Mouse (Mus musculus): ENCODE measurements around the gene Pde4b. TPM values are rescaled to one million over a fixed set of nuclear protein-coding genes. Genes with fewer than 3 reads are reported as not detected.

Pde4b gene
- polyA plus RNA-seq, 1 experiment from 2014 or later: 7.0 TPM

- H3K4me1 ChIP-seq (replicated peaks; ENCODE audit: control insufficient read depth, insufficient read depth, low read length): no peaks in the 10 kb centered on the region
- ATAC-seq (ENCODE audit: low FRiP score) (no peak), DNase-seq (ENCODE audit: low spot score) (no peak)
- H3K9me3 ChIP-seq (ENCODE audit: control insufficient read depth, low read length): no peaks in the 10 kb centered on the region
- no peaks in the 10 kb centered on the region for H3K36me3 ChIP-seq (ENCODE audit: control insufficient read depth, insufficient read depth, low read length)
- no peak overlapping the region for H3K27ac ChIP-seq (ENCODE audit: low read depth, low read length)
- no peak overlapping the region for H3K4me2 ChIP-seq (replicated peaks; ENCODE audit: low read depth, low read length)
- no peak overlapping the region for H3K9ac ChIP-seq (ENCODE audit: low read depth, low read length)
- no peaks in the 10 kb centered on the region for H3K27me3 ChIP-seq (ENCODE audit: control insufficient read depth, insufficient read depth, low read length)
- 85% methylated on average over 7 of the region's 7 CpGs for WGBS
- H3K4me3 ChIP-seq (ENCODE audit: low read depth, low read length): no peak overlapping the region
Observed at GRCm38 (mm10) chr4:102478860-102479259, 391.5 kb downstream of the Pde4b start.

GRCm38 (mm10) chr4:102480830-102481484, 393.6 kb downstream of the Pde4b start:
- DNase-seq (ENCODE audit: low spot score) (peak; percentile 52), ATAC-seq (ENCODE audit: low FRiP score) (no peak)
- Histone ChIP-seq H3K36me3 (ENCODE audit: control insufficient read depth, insufficient read depth, low read length) (no peaks in the 10 kb centered on the region), H3K9me3 (ENCODE audit: control insufficient read depth, low read length) (no peaks in the 10 kb centered on the region), H3K9ac (ENCODE audit: low read depth, low read length) (no peak overlapping the region), H3K4me3 (ENCODE audit: low read depth, low read length) (no peak overlapping the region), H3K27me3 (ENCODE audit: control insufficient read depth, insufficient read depth, low read length) (no peaks in the 10 kb centered on the region), H3K27ac (ENCODE audit: low read depth, low read length) (no peak overlapping the region), H3K4me1 (replicated peaks; ENCODE audit: control insufficient read depth, insufficient read depth, low read length) (no peaks in the 10 kb centered on the region), H3K4me2 (replicated peaks; ENCODE audit: low read depth, low read length) (no peak overlapping the region)
- 68% methylated on average over 6 of the region's 6 CpGs for WGBS

DNA sequence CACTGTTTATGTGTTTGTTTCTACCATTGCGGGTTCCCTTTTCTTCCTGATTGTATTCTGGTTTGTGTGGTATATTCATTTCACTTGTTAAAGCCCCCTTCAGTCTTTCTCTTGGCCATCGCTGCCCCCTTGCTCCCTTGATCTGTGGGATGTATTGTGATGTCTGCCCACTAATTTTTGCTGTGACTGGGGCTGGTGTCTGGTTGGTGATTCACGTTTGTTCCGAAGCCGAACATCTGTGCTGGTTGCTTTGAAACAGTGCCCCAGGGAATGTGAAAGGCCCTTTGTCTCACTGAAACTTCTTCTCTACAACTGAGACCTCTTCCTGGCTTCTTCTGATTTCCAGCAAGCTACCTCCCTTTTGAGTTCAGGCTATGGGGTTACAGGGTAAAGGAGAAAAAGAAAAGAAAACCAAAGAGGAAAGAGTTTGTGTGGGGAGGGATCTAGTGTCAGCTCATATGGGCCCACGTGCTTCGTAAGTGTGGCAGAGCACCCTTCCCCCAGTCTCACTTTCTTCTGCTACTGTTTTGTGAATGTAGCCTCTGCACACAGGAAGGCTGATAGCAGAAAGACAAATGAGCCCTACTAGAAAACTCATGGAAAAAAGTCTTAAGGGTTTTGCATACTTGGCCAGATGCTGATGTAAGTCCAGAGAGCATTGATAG, 396.1 kb downstream of the Pde4b start:
- Histone ChIP-seq H3K36me3 (ENCODE audit: control insufficient read depth, insufficient read depth, low read length) (no peaks in the 10 kb centered on the region), H3K9ac (ENCODE audit: low read depth, low read length) (no peak overlapping the region), H3K27ac (ENCODE audit: low read depth, low read length) (no peak overlapping the region), H3K4me2 (replicated peaks; ENCODE audit: low read depth, low read length) (no peak overlapping the region), H3K4me3 (ENCODE audit: low read depth, low read length) (no peak overlapping the region), H3K4me1 (replicated peaks; ENCODE audit: control insufficient read depth, insufficient read depth, low read length) (no peaks in the 10 kb centered on the region), H3K27me3 (ENCODE audit: control insufficient read depth, insufficient read depth, low read length) (no peaks in the 10 kb centered on the region), H3K9me3 (ENCODE audit: control insufficient read depth, low read length) (no peaks in the 10 kb centered on the region)
- DNase-seq (ENCODE audit: low spot score) (no peak), ATAC-seq (ENCODE audit: low FRiP score) (no peak)
- WGBS: 30% methylated on average over 7 of the region's 7 CpGs

- DNase-seq (ENCODE audit: low spot score) (no peak), ATAC-seq (ENCODE audit: low FRiP score) (no peak)
- H3K4me1 ChIP-seq (replicated peaks; ENCODE audit: control insufficient read depth, insufficient read depth, low read length): no peaks in the 10 kb centered on the region
- H3K9ac ChIP-seq (ENCODE audit: low read depth, low read length): no peak overlapping the region
- no peak overlapping the region for H3K27ac ChIP-seq (ENCODE audit: low read depth, low read length)
- WGBS: 82% methylated on average over 2 of the region's 2 CpGs
- H3K9me3 ChIP-seq (ENCODE audit: control insufficient read depth, low read length): no peaks in the 10 kb centered on the region
- no peaks in the 10 kb centered on the region for H3K27me3 ChIP-seq (ENCODE audit: control insufficient read depth, insufficient read depth, low read length)
- no peaks in the 10 kb centered on the region for H3K36me3 ChIP-seq (ENCODE audit: control insufficient read depth, insufficient read depth, low read length)
- no peak overlapping the region for H3K4me2 ChIP-seq (replicated peaks; ENCODE audit: low read depth, low read length)
- no peak overlapping the region for H3K4me3 ChIP-seq (ENCODE audit: low read depth, low read length)
Observed at GRCm38 (mm10) chr4:102484738-102485137, 397.4 kb downstream of the Pde4b start.

DNA sequence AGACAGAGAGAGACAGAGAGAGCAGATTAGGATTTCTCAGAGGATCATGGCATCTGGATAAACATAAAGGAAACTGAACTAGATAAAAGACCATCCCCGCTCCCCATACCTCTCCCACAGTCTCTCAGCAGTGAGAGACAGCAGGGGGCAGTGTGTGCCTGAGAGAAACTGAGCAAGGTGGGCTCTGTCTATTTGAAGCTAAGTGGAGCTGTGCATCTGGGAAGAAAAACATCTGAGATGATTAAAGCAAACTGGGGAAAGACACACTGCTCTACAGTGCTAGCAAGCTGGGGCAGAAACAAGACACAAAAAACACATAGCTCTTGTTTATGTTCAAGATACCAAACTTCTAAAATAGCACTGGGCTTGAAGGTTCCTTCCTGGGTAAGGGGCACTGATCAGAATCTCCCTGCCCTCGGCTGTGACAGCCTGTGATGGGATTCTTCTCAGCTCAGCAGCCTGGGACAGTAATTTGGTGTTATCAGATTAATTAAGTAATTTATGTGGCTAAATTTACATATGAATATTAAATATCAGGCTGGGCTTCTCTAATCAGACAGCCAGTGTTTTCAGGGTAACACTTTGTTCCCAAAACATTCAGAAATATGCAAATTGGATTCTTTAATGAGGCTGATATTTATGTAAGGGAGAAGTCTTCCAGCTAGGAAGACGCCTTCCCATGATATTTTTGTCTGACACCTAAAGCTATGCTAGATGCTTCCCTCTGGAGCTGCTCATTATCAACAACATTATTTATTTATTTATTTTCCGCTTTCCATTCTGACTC, 399.0 kb downstream of the Pde4b start:
- no peak overlapping the region for H3K4me3 ChIP-seq (ENCODE audit: low read depth, low read length)
- H3K9me3 ChIP-seq (ENCODE audit: control insufficient read depth, low read length): no peaks in the 10 kb centered on the region
- no peak overlapping the region for H3K9ac ChIP-seq (ENCODE audit: low read depth, low read length)
- H3K36me3 ChIP-seq (ENCODE audit: control insufficient read depth, insufficient read depth, low read length): no peaks in the 10 kb centered on the region
- peak; percentile 50 for DNase-seq (ENCODE audit: low spot score)
- no peak overlapping the region for H3K27ac ChIP-seq (ENCODE audit: low read depth, low read length)
- no peaks in the 10 kb centered on the region for H3K27me3 ChIP-seq (ENCODE audit: control insufficient read depth, insufficient read depth, low read length)
- WGBS: 54% methylated on average over 4 of the region's 4 CpGs
- no peak overlapping the region for H3K4me2 ChIP-seq (replicated peaks; ENCODE audit: low read depth, low read length)
- ATAC-seq (ENCODE audit: low FRiP score): no peak
- no peaks in the 10 kb centered on the region for H3K4me1 ChIP-seq (replicated peaks; ENCODE audit: control insufficient read depth, insufficient read depth, low read length)

GRCm38 (mm10) chr4:102486921-102487240, 399.5 kb downstream of the Pde4b start:
- no peaks in the 10 kb centered on the region for H3K36me3 ChIP-seq (ENCODE audit: control insufficient read depth, insufficient read depth, low read length)
- WGBS: 77% methylated on average over 3 of the region's 3 CpGs
- H3K9ac ChIP-seq (ENCODE audit: low read depth, low read length): no peak overlapping the region
- DNase-seq (ENCODE audit: low spot score) (no peak), ATAC-seq (ENCODE audit: low FRiP score) (no peak)
- H3K9me3 ChIP-seq (ENCODE audit: control insufficient read depth, low read length): no peaks in the 10 kb centered on the region
- H3K4me2 ChIP-seq (replicated peaks; ENCODE audit: low read depth, low read length): no peak overlapping the region
- no peak overlapping the region for H3K27ac ChIP-seq (ENCODE audit: low read depth, low read length)
- H3K4me3 ChIP-seq (ENCODE audit: low read depth, low read length): no peak overlapping the region
- H3K27me3 ChIP-seq (ENCODE audit: control insufficient read depth, insufficient read depth, low read length): no peaks in the 10 kb centered on the region
- no peaks in the 10 kb centered on the region for H3K4me1 ChIP-seq (replicated peaks; ENCODE audit: control insufficient read depth, insufficient read depth, low read length)

DNA sequence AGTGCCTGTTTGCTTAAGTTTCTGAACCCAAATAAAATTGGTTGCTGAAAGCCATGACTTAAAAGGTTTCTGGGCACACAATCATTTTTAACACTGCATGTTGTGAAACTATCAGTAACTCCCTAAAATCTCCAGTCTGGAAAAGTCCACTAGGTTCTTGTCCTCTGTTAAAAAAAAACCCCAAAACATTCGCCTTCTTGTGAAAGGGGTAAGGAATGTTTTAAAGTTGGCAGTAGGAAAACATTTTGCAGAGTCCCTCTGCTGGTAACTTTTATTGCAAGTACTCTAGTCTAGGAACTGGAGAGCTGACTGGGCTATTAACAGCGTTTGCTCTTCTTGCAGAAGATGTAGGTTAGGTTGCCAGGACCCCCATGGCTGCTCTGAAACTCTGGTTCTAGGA, 400.7 kb downstream of the Pde4b start:
- H3K27ac ChIP-seq (ENCODE audit: low read depth, low read length): no peak overlapping the region
- WGBS: 66% methylated on average over 2 of the region's 2 CpGs
- no peaks in the 10 kb centered on the region for H3K4me1 ChIP-seq (replicated peaks; ENCODE audit: control insufficient read depth, insufficient read depth, low read length)
- H3K4me2 ChIP-seq (replicated peaks; ENCODE audit: low read depth, low read length): no peak overlapping the region
- ATAC-seq (ENCODE audit: low FRiP score) (no peak), DNase-seq (ENCODE audit: low spot score) (no peak)
- H3K27me3 ChIP-seq (ENCODE audit: control insufficient read depth, insufficient read depth, low read length): no peaks in the 10 kb centered on the region
- no peak overlapping the region for H3K9ac ChIP-seq (ENCODE audit: low read depth, low read length)
- no peaks in the 10 kb centered on the region for H3K9me3 ChIP-seq (ENCODE audit: control insufficient read depth, low read length)
- no peaks in the 10 kb centered on the region for H3K36me3 ChIP-seq (ENCODE audit: control insufficient read depth, insufficient read depth, low read length)
- no peak overlapping the region for H3K4me3 ChIP-seq (ENCODE audit: low read depth, low read length)

DNA sequence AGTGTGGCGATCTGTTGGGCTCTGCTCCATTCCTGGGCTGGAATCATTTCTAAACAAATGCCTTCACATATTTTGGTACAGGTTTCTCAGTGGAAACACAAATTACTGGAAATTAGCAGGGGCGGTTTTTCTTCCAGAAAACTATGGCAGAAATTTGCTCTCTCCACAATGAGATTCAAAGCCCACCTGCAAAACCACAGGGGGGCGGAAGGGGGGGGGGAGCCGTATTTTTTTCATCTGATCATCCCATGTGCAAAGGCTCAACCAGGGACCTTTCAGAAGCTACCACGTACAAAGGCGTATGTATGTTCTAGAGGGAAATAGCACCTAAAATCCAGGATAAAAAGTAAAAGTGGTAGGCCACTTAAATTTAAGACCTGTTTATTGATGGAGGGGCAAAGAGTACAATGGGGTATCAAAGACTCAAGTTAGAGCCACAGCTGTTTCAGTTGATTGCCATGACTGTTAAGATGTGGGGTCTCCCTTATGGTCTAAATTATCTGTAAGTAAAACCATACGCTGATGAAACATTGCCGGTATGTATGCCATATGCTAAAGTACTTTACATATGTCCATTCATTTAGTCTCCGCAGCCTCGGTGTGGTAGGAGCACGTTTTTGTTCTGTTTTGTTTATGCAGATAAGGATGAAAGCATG, 404.3 kb downstream of the Pde4b start:
- no peaks in the 10 kb centered on the region for H3K36me3 ChIP-seq (ENCODE audit: control insufficient read depth, insufficient read depth, low read length)
- no peak overlapping the region for H3K4me2 ChIP-seq (replicated peaks; ENCODE audit: low read depth, low read length)
- H3K4me3 ChIP-seq (ENCODE audit: low read depth, low read length): no peak overlapping the region
- no peak overlapping the region for H3K27ac ChIP-seq (ENCODE audit: low read depth, low read length)
- no peaks in the 10 kb centered on the region for H3K9me3 ChIP-seq (ENCODE audit: control insufficient read depth, low read length)
- H3K4me1 ChIP-seq (replicated peaks; ENCODE audit: control insufficient read depth, insufficient read depth, low read length): no peaks in the 10 kb centered on the region
- no peak overlapping the region for H3K9ac ChIP-seq (ENCODE audit: low read depth, low read length)
- no peaks in the 10 kb centered on the region for H3K27me3 ChIP-seq (ENCODE audit: control insufficient read depth, insufficient read depth, low read length)
- no peak for ATAC-seq (ENCODE audit: low FRiP score)
- 66% methylated on average over 11 of the region's 11 CpGs for WGBS
- DNase-seq (ENCODE audit: low spot score): no peak

Measured in hindbrain, embryonic 11.5 days (tissue).